Mouse (Mus musculus): ENCODE data around the gene Crip3.

DNA sequence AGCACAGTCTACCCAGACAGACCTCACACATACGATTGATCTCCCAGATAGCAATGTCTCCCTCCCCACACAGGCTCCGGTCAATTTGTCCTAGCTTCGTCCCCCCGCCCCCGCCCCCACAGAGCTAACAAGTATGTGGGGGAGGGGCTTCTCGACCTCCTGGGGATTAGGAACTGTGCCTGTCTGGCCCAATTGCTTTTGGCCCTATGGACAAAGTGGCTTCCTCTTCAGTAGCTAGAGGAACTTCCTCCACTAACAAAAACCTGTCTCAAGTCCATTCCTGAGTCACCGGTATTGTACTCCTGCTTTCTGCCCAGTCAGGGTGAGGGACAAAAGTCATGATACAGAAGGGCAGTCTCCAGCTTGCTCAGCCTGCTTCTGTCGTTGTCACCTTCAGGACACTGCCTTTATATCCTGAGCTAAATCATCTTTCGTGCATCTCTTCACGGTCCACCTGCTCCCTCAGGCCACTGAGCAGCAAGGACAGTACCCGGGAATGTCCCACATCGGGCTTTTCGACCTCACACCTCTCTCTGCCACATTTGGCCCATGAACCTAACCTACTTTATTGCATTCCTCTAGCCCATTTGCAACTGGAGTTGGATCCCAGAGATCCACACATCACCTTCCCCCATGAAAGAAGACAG lies 24.7 kb downstream of the Crip3 start:
- no peak for TF ChIP-seq CTCF (IDR thresholded peaks at IDR 0.05)
- no peak for TF ChIP-seq EP300 (IDR thresholded peaks at IDR 0.05)

All from lung, postnatal 0 days (tissue).